Mouse (Mus musculus) mouse embryonic stem cell (cell line): ENCODE results near the gene Phf1.
"Not testable (repeated sequence)": the region's sequence is repeated elsewhere in the genome, so short reads cannot be mapped to it uniquely, and the experiment has no call there.

Experiments used
- in situ Hi-C, 2 experiments: fragments of 300-500 bp; cut with MboI; formaldehyde crosslinking; loops; 1 replicate in 1 of 2; 3 replicates in 1 of 2; pipeline ENCODE4 v1.14.3; 2019 to 2020; ENCODE audit warnings: low sequenced_read_pairs in 2 of 2, low pct_unique_long_range_greater_than_20kb in 1 of 2, mixed read lengths in 1 of 2; ENCODE audit not compliant: unreplicated experiment in 1 of 2

Phf1 gene

GRCm38 (mm10) chr17:26932839-26933398 is at the start of gene Phf1:
Gene Phf1, plus strand, starts transcription at chr17:26933052.
- in situ Hi-C loops: no loop called here

GRCm38 (mm10) chr17:26883585-26883984 is 49.3 kb upstream of the Phf1 start:
- in situ Hi-C loops: loop anchor here in 1 of 2 experiments (5.0 to 25.0 kb wide), 3 partner anchors 86 to 421 kb away; partner anchors contain the start of gene Crebrf

DNA sequence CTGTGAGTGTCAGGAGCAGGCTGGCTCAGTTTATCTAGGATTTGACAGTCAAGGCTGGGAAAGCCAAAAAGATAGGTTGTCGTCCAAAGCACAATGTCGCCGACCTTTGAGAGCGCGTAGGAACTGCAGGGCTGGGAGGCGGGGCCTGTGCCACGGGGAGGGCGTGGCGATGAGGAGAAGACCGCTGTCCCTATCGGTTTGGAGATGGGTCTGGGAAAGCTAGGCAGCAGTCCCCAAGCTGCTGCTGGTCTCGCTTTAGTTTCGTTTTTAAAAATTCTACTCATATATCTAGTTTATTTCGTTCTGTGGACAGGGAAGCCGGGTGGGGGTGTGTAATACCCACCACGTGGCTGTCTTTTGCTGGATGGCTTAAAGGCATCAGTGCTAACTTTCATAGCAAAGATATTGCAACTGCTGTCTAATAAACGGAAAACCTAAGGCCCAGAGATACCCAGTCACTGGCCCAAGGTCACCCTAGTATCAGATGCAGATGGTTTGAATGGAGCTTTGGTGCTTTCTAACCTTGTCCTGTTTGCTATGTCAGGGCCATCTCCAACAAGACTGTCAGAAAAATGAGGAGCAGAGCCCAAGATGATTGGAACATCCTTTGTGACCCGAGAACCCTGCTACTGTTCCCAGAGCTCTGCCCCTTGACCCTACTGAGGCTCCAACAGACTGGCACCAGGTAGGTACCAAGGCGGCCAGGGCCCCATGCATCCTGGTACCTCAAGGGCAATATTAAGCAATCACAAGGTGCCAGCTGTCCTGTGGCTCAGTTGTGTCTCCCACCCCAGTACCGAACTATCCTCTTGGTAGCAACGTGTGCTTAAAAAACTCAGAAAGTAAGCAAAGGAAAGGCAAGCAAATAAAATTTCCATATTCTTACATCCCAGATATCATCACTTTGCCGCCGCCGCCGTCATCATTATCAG is 47.6 kb upstream of the Phf1 start:
- in situ Hi-C loops: loop anchor here in 1 of 2 experiments (5.0 to 25.0 kb wide), 3 partner anchors 88 to 423 kb away; partner anchors contain the start of gene Crebrf

DNA sequence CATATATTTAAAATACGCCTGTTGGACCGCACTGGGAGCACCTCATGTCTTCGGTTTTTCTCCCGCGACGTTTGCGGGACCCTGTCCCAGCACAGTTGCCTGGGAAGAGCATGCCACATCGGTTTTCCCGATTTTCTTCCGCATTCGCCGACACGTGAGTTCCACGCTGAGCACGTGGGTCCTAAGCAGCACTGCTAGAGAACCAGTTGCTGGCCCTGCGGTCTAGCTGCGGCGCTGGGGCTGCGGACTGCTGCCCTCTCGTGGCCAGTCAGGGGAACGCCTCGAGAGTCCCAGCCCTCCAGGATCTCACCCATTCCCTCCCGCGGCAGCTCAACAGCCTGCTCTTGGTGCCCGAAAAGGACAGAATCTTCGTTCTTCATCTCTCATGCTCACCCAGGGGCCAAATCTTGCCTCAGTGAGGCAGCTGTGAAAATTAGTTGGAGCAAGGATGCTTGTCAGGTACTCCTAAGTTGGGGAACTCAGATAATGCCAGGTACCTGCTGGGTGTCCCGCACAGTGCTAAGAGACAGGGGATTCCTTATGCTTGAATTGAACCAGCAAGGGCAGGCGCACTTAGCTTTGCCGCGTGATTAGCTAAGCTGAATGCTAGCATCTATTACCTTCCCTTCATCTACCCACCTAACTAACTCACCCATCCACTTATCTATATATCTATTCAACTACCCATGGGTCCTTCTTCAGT is 46.7 kb upstream of the Phf1 start:
- in situ Hi-C loops: loop anchor here in 1 of 2 experiments (25.0 kb wide), 2 partner anchors 174 to 424 kb away; partner anchors contain the start of gene Crebrf

- in situ Hi-C loops: loop anchor here in 1 of 2 experiments (25.0 kb wide), 2 partner anchors 176 to 426 kb away; partner anchors contain the start of gene Crebrf
Measured at GRCm38 (mm10) chr17:26887926-26888325, 44.9 kb upstream of the Phf1 start.

- in situ Hi-C loops: loop anchor here in 1 of 2 experiments (25.0 kb wide), 2 partner anchors 181 to 431 kb away; partner anchors contain the start of gene Crebrf
Measured at GRCm38 (mm10) chr17:26892635-26893375, 40.0 kb upstream of the Phf1 start.

DNA sequence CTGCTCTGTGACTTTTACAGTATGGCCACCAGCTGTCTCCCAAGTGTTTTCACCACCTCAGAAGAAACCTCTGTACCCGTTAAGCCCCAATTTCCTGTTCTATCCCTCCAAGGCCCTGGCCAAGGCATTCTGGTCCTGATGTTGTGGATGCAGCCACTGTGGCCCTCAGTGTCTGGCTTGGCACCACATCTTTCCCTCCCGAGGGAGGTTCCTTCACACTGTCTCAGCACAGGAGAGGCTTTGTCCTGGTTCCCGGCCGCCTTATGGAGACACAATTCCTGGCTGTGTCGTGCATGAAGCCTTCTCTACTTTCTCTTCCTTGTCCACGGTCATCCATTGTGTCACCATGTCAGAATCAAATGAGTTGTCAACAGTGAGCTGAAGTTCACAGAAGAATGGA is 39.4 kb upstream of the Phf1 start:
- in situ Hi-C loops: loop anchor here in 1 of 2 experiments (25.0 kb wide), 2 partner anchors 181 to 431 kb away; partner anchors contain the start of gene Crebrf

DNA sequence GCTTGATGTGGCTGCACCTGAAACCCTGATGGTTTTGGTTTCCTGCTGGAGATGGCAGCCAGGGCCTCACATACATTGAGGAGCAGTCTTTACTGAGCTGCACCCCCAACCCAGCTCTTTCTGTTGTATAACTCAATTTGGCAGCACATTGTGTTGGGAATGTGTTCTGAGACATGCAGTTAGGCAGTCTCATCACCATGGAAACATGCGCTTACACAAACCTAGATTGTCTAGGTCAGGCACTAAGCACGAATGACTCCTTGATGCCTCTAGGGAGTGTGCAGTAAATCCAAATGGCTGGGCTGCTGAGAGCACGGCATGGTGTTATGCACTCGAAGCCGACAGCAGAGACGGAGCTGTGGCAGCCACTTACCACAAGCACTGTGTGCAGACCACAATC is 38.5 kb upstream of the Phf1 start:
- in situ Hi-C loops: loop anchor here in 1 of 2 experiments (25.0 kb wide), 2 partner anchors 182 to 432 kb away; partner anchors contain the start of gene Crebrf

- in situ Hi-C loops: loop anchor here in 1 of 2 experiments (25.0 kb wide), 2 partner anchors 183 to 433 kb away; partner anchors contain the start of gene Crebrf
Measured at GRCm38 (mm10) chr17:26895578-26895977, 37.3 kb upstream of the Phf1 start.

DNA sequence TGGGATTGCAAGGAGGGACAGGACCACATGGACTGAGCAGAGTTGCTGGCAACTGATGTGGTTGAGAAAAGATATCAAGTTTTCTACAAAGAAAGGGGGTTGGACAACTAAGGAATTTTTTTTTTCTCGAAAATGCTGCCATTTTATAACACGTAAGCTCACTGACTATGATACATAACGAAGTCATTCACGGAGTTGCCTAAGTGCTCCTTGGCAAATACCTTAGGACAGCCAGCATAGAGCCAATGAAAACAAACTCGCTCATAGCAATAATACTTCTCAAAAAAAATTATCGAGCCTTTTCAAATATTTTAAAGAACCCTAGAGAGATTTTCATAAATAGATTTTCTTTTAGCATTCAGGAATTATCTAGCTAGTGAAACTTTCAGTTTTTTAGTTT is 31.9 kb upstream of the Phf1 start:
- in situ Hi-C loops: no loop called here

- in situ Hi-C loops: no loop called here
Measured at GRCm38 (mm10) chr17:26904320-26904719, 28.5 kb upstream of the Phf1 start.

GRCm38 (mm10) chr17:26907506-26907905 is 25.3 kb upstream of the Phf1 start:
- in situ Hi-C loops: not testable (repeated sequence)

DNA sequence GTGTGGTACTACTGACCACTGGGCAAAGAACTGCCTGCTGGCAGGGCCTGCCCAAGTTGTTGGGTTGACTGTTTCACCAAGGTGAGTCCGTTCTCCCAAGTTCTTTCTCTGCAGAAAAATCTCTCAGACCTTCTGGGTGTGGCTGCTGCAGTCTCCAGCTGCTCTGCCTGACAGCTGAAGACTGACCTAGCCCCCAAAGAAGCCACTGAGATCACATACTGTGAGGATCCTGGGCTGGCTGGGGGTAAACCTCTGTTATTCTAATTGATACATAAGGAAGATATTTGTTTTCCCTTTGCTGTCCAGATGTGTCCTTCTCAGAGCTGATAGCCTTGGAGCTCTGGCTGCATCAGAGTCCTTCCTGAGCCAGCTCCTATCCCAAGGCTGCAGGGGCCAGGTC is 17.6 kb upstream of the Phf1 start:
- in situ Hi-C loops: no loop called here

DNA sequence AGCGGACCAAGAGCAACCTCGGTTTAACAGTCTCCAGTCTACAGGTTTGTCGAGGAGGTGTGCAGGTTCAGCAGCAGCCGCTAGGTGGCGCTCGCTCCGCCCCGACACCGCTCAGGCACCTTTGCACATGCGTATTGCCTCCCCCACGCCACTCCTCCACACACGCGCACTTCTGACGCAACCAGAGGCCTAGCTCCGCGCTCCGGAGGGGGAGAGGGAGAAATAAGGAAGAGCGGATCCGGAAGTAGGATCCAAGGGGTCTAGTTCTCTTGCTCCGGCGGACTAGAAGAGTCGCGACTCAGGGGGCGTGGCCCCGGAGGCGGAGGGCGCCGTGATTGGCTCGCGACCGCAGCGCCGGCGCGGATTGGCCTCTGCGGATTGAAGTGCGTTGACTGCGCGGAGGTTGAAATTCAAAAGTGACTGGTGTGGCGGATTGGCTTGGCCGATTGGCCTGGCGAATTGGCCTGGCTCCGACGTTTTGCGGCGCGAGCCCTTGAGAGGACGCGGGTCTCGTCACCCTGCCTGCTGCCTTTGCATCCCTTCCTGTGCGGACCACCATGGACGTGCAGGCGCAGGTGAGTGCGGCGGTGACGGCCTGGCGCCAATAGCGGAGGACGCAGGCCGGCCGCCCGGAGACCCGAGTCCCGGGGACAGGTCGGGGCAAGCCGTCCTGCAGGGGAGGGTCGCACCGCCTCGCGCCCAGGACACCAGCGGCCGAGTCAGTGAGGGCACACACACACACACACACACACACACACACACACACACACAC is 16.0 kb upstream of the Phf1 start, which contains the start of gene Kifc5b:
TSS of gene Kifc5b (plus strand) at position 381 of the 772 bp plus-strand sequence.
- in situ Hi-C loops: no loop called here

DNA sequence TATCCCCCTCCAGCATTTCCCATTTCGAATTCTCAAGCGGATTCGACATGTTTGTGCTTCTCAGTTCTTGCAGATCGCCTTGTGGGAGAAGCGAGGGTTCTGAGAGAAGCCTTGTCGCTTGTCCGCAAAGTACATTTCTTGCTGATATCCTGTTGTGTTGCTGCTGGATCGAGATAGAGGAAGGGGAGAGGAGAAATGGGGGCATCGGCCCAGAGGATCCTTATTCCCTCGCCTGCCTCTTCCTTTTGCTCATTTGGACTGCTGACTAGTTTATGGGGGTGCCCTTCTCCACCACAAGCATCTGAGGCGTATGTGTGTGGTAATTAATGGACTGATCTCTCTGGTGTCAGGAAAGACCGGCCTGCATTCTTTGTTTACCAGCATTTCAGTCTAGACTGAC is 15.3 kb upstream of the Phf1 start:
- in situ Hi-C loops: not testable (repeated sequence)

DNA sequence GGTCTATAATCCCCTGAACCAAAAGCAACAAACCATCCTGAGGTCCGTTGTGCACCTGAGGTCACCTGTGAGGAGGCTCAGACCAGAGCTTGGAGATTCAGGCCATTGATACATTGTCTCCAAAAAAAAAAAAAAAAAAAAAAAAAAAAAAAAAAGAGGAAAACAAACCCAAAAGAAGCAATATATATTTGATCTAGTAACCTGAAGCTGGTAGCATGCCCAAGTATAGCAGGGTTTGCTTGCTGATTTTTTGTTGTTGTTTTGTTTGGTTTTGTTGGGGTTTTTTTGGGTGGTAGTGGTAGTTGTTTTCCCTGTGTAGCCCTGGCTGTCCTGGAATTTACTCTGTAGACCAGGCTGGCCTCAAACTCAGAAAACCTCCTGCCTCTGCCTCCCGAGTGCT is 14.5 kb upstream of the Phf1 start:
- in situ Hi-C loops: no loop called here

- in situ Hi-C loops: not testable (repeated sequence)
Measured at GRCm38 (mm10) chr17:26919516-26919915, 13.3 kb upstream of the Phf1 start.
